Mouse (Mus musculus): ENCODE data around the gene Borcs6.

Borcs6 gene

GRCm38 (mm10) chr11:69072234-69072633 is 12.7 kb downstream of the Borcs6 start:
- peak; percentile 92 for DNase-seq

GRCm38 (mm10) chr11:69072666-69073064 is 13.1 kb downstream of the Borcs6 start:
- DNase-seq, result peak; percentile 86

- peak; percentile 98 for DNase-seq
Observed at GRCm38 (mm10) chr11:69073065-69073888, 13.8 kb downstream of the Borcs6 start.

GRCm38 (mm10) chr11:69073951-69074775 is 14.6 kb downstream of the Borcs6 start:
- DNase-seq, result peak; percentile 91

- no peak for DNase-seq
Observed at GRCm38 (mm10) chr11:69074776-69075069, 15.2 kb downstream of the Borcs6 start.

- DNase-seq, result peak; percentile 86
Observed at GRCm38 (mm10) chr11:69075764-69076479, 16.4 kb downstream of the Borcs6 start.

- DNase-seq, result peak; percentile 85
Observed at GRCm38 (mm10) chr11:69076572-69076971, 17.1 kb downstream of the Borcs6 start.

- no peak for DNase-seq
Observed at GRCm38 (mm10) chr11:69077316-69077715, 17.8 kb downstream of the Borcs6 start.

- peak; percentile 84 for DNase-seq
Observed at GRCm38 (mm10) chr11:69078041-69078440, 18.5 kb downstream of the Borcs6 start.

GRCm38 (mm10) chr11:69078805-69079438 is 19.4 kb downstream of the Borcs6 start:
- DNase-seq, result peak; percentile 97

- peak; percentile 83 for DNase-seq
Observed at GRCm38 (mm10) chr11:69080102-69080854, 20.8 kb downstream of the Borcs6 start.

GRCm38 (mm10) chr11:69080855-69081222 is 21.3 kb downstream of the Borcs6 start:
- no peak for DNase-seq

GRCm38 (mm10) chr11:69081613-69082012 is 22.1 kb downstream of the Borcs6 start:
- peak; percentile 83 for DNase-seq

GRCm38 (mm10) chr11:69085608-69086007 is 26.1 kb downstream of the Borcs6 start:
- no peak for DNase-seq

GRCm38 (mm10) chr11:69086390-69086789 is 26.9 kb downstream of the Borcs6 start:
- DNase-seq, result peak; percentile 90

GRCm38 (mm10) chr11:69087082-69087481 is 27.6 kb downstream of the Borcs6 start:
- DNase-seq, result peak; percentile 96

GRCm38 (mm10) chr11:69087597-69087996 is 28.1 kb downstream of the Borcs6 start:
- peak; percentile 89 for DNase-seq

- DNase-seq, result peak; percentile 99
Observed at GRCm38 (mm10) chr11:69088103-69088855, 28.8 kb downstream of the Borcs6 start, which contains the start of gene Vamp2. Gene Vamp2 (plus strand): TSS chr11:69088490.

GRCm38 (mm10) chr11:69088856-69089615 is 29.5 kb downstream of the Borcs6 start:
- peak; percentile 95 for DNase-seq

- DNase-seq, result no peak
Observed at GRCm38 (mm10) chr11:69089616-69090290, 30.2 kb downstream of the Borcs6 start.

All from heart, adult 11 months (tissue).